Mouse (Mus musculus): ENCODE data around the gene Rhoh. TPM values are rescaled to one million over a fixed set of nuclear protein-coding genes. Genes with fewer than 3 reads are reported as not detected.

Rhoh gene
- polyA plus RNA-seq, 1 experiment from 2014 or later: 0.90 TPM

DNA sequence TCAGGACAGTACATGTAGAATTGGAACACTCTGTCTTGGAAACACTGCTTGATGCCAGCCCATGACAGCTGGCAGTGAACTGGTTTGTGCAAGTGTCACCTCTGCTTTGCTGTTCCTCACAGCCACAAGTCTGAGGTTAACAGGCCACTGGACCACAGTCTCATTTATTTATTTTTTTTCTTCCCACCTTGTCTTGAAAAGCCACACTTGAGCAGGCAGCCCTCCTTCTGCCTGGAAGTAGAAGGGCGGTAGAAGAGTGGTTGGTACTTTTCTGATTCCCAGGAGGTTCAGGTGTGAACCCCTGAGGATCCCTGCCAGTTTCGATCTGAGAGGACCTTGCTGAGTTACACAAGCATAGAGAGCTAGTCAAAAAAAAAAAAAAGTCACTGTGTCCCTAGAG is 72.8 kb downstream of the Rhoh start:
- Histone ChIP-seq H3K4me2 (replicated peaks; ENCODE audit: low read depth, low read length) (no peak overlapping the region), H3K36me3 (ENCODE audit: insufficient read depth, low read length) (no peaks in the 10 kb centered on the region), H3K9me3 (ENCODE audit: low read length) (no peaks in the 10 kb centered on the region), H3K9ac (replicated peaks; ENCODE audit: low read depth) (no peak overlapping the region), H3K27me3 (replicated peaks; ENCODE audit: insufficient read depth, low read length) (no peaks in the 10 kb centered on the region), H3K4me3 (ENCODE audit: low read depth, low read length) (no peak overlapping the region), H3K4me1 (ENCODE audit: insufficient read depth, low read depth, low read length) (no peaks in the 10 kb centered on the region), H3K27ac (ENCODE audit: low read length) (no peak overlapping the region)
- no peak for TF ChIP-seq CTCF (IDR thresholded peaks at IDR 0.05)
- TF ChIP-seq EP300 (IDR thresholded peaks at IDR 0.05): no peak
- no peak for DNase-seq (ENCODE audit: low spot score)
- no peak for ATAC-seq
- 67% methylated on average over 2 of the region's 2 CpGs for WGBS

DNA sequence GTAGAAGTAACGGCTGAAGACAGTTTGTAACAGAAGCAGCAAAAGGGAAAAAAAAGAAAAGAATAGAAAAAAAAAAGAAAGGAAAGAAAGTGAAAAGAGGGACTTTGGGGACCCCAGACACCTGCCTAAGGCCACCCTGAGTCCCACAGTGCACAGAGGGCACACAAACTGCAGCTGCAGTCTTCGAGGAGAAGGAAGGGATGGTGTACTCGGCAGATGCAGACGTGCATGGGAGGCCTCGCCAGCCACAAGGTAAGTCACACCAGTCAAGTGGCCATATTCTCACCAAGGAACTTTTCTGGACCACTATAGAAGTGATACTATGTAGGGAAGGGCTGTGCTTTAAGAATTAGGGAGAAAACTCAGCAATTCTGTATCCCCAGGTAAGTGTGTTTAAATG is 73.8 kb downstream of the Rhoh start, which contains the start of gene Chrna9:
TSS of gene Chrna9 (plus strand) at position 139 of the 400 bp plus-strand sequence.
- no peak within 1 kb of the TSS for H3K9ac ChIP-seq (replicated peaks; ENCODE audit: low read depth)
- no peaks in the 10 kb centered on the region for H3K4me1 ChIP-seq (ENCODE audit: insufficient read depth, low read depth, low read length)
- 83% methylated on average over 5 of the region's 5 CpGs for WGBS
- H3K36me3 ChIP-seq (ENCODE audit: insufficient read depth, low read length): no peaks in the 10 kb centered on the region
- ATAC-seq (no peak), DNase-seq (ENCODE audit: low spot score) (no peak)
- H3K4me3 ChIP-seq (ENCODE audit: low read depth, low read length): no peak within 1 kb of the TSS
- TF ChIP-seq CTCF (IDR thresholded peaks at IDR 0.05) (no peak), EP300 (IDR thresholded peaks at IDR 0.05) (no peak)
- H3K27ac ChIP-seq (ENCODE audit: low read length): no peak within 1 kb of the TSS
- no peaks in the 10 kb centered on the region for H3K27me3 ChIP-seq (replicated peaks; ENCODE audit: insufficient read depth, low read length)
- no peak within 1 kb of the TSS for H3K4me2 ChIP-seq (replicated peaks; ENCODE audit: low read depth, low read length)
- H3K9me3 ChIP-seq (ENCODE audit: low read length): no peaks in the 10 kb centered on the region

DNA sequence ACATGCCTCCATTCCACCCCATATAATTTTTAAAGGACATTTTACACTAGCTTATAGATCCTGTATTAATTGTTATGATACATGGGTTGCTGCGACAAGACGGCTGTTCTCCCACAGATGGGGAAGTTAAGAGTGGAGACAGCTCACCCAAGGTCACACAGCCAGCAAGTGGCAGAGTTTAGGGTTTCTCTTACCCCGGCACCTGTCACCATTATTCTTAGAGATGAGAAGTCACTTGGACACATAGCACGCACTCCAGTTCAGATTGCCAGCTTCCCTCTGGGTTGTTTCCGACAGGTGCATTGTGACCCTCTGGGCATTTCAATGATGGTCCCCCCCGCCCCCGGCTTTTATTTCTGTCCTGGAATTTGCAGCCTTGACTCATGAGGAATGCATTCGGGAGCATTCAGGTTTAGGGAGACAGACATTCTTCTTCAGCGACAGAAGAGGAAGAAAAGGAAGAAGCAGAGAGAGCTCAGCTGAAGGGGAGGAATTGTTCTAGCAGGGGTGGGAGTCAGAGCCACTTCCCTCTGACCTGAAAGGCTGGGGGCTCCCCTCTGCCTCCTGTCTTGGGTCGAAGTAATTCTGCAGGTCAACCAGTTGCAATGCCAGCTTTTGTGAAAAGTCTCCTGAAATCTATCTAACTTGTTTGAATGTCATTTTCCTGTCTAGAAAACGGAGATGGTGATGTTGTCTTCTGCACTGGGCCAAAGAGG is 76.2 kb downstream of the Rhoh start:
- no peak for ATAC-seq
- TF ChIP-seq EP300 (IDR thresholded peaks at IDR 0.05): no peak
- no peak for TF ChIP-seq CTCF (IDR thresholded peaks at IDR 0.05)
- no peaks in the 10 kb centered on the region for H3K27me3 ChIP-seq (replicated peaks; ENCODE audit: insufficient read depth, low read length)
- H3K4me2 ChIP-seq (replicated peaks; ENCODE audit: low read depth, low read length): no peak overlapping the region
- H3K9ac ChIP-seq (replicated peaks; ENCODE audit: low read depth): no peak overlapping the region
- H3K4me1 ChIP-seq (ENCODE audit: insufficient read depth, low read depth, low read length): no peaks in the 10 kb centered on the region
- no peak overlapping the region for H3K27ac ChIP-seq (ENCODE audit: low read length)
- no peaks in the 10 kb centered on the region for H3K36me3 ChIP-seq (ENCODE audit: insufficient read depth, low read length)
- no peak overlapping the region for H3K4me3 ChIP-seq (ENCODE audit: low read depth, low read length)
- whole genome bisulfite sequencing: 59% methylated on average over 11 of the region's 11 CpGs
- DNase-seq (ENCODE audit: low spot score): no peak
- no peaks in the 10 kb centered on the region for H3K9me3 ChIP-seq (ENCODE audit: low read length)

DNA sequence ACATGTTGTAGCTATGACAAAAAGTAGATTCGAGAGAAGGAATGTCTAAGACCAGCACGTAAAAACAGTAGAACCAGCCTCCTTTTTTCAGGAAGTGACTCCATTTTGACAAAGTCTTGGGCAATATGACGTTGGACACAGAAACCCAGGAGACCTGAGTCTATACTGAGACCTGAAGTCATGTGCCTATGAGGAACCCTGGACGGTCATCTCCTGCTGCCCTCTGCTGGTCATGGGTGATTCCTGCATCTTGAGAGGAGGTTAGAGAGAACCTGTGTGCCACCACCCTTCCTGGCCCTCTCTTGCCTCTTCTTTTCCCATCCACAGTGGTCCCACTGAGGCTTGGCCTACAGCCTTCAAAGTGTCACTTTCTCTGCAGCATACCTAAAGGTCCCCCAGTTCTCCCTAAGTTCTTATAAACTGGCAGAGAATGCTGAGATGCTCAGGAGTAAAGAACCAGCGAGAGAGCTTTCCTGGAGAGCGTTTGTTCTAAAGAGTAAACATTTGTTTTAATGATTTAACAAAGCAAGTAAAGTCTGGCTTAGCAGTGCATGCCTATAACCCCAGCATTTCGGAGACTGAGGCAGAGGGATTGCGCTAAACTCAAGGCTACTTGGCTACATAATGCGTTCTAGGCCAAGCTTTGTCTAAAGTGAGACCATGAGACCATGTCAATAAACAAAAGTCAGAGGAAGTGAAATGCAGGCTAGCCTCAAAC is 77.1 kb downstream of the Rhoh start:
- Histone ChIP-seq H3K9me3 (ENCODE audit: low read length) (no peaks in the 10 kb centered on the region), H3K9ac (replicated peaks; ENCODE audit: low read depth) (no peak overlapping the region), H3K4me3 (ENCODE audit: low read depth, low read length) (no peak overlapping the region), H3K36me3 (ENCODE audit: insufficient read depth, low read length) (no peaks in the 10 kb centered on the region), H3K27me3 (replicated peaks; ENCODE audit: insufficient read depth, low read length) (no peaks in the 10 kb centered on the region), H3K4me1 (ENCODE audit: insufficient read depth, low read depth, low read length) (no peaks in the 10 kb centered on the region), H3K27ac (ENCODE audit: low read length) (no peak overlapping the region), H3K4me2 (replicated peaks; ENCODE audit: low read depth, low read length) (no peak overlapping the region)
- WGBS: 39% methylated on average over 9 of the region's 9 CpGs
- peak; percentile 97 for TF ChIP-seq CTCF (IDR thresholded peaks at IDR 0.05)
- TF ChIP-seq EP300 (IDR thresholded peaks at IDR 0.05): no peak
- ATAC-seq (peak; percentile 91), DNase-seq (ENCODE audit: low spot score) (peak; percentile 88)

DNA sequence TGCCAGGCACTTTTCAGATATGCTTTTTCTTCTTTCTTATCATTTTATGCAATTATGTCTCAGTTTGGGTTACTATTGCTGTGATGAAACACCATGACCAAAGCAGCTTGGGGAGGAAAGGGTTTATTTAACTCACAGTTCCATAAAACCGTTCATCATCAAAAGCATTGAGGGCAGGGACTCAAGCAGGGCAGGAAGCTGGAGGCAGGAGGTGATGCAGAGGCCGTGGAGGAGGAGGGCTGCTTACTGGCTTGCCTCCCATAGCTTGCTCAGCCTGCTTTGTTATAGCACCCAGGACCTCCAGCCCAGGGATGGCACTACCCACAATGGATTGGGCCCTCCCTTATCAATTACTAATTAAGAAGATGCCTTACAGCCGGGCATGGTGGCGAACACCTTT is 80.1 kb downstream of the Rhoh start:
- Histone ChIP-seq H3K27ac (ENCODE audit: low read length) (no peak overlapping the region), H3K27me3 (replicated peaks; ENCODE audit: insufficient read depth, low read length) (no peaks in the 10 kb centered on the region), H3K4me1 (ENCODE audit: insufficient read depth, low read depth, low read length) (no peaks in the 10 kb centered on the region), H3K9ac (replicated peaks; ENCODE audit: low read depth) (no peak overlapping the region), H3K4me3 (ENCODE audit: low read depth, low read length) (no peak overlapping the region), H3K36me3 (ENCODE audit: insufficient read depth, low read length) (no peaks in the 10 kb centered on the region), H3K4me2 (replicated peaks; ENCODE audit: low read depth, low read length) (no peak overlapping the region), H3K9me3 (ENCODE audit: low read length) (no peaks in the 10 kb centered on the region)
- no peak for TF ChIP-seq EP300 (IDR thresholded peaks at IDR 0.05)
- no peak for TF ChIP-seq CTCF (IDR thresholded peaks at IDR 0.05)
- DNase-seq (ENCODE audit: low spot score) (no peak), ATAC-seq (no peak)
- WGBS: 52% methylated on average over 4 of the region's 4 CpGs

Other genes starting within 250 kb of the Rhoh start
- gene Pds5a, start 162.9 kb upstream of the Rhoh start, polyA plus RNA-seq (2015; fragmentation: Nextera tagmentation; extraction: Ambion mirVana): 19.8 and 24.7 TPM in 2 replicates
- 7.0 and 7.5 TPM in 2 replicates for gene N4bp2, start 97.7 kb upstream of the Rhoh start, polyA plus RNA-seq (2015; fragmentation: Nextera tagmentation; extraction: Ambion mirVana)
- gene Chrna9, start 73.7 kb downstream of the Rhoh start, polyA plus RNA-seq (2015; fragmentation: Nextera tagmentation; extraction: Ambion mirVana): 0.20 TPM in 1 of 2 replicates, not detected in the other
- 1.7 TPM in 2 replicates for gene 9130230L23Rik, start 143.1 kb downstream of the Rhoh start, polyA plus RNA-seq (2015; fragmentation: Nextera tagmentation; extraction: Ambion mirVana)

All from lung, postnatal 0 days (tissue).